Mouse (Mus musculus): ENCODE measurements at regions not wholly inside any gene's neighbourhood (a gene's known extent, or its start where the extent isn't known, plus 50 kb on each side); places are given as distances from the start of the nearest gene placed in this dataset.

DNA sequence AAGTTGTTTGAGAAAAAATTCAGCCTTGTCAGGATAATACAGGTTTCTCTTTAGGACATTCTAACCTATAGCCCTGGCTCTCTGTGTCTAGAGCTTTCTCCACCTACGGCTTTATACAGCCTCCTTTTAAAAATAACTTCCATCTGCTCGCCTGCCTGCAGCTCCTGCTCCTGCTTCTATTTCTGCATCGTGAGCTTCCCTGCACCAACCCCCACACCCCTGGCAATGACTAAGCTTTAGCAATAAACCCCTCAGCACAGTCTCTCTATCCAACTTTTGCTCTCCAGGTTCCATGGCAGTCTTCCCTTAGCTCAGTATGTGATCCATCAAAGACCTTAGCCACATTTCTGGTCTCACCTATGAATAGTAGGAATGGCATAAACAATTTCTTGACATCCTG is 655.7 kb upstream of the Kdm8 start:
- TF ChIP-seq POLR2A (IDR thresholded peaks at IDR 0.05; ENCODE audit: low read depth, low read length): no peak
- TF ChIP-seq CTCF (IDR thresholded peaks at IDR 0.05; ENCODE audit: extremely low read depth, insufficient read length, insufficient replicate concordance, low read depth, low read length): no peak
